Mouse (Mus musculus): Measurements from ENCODE around the gene Tex261. TPM values are rescaled to one million over a fixed set of nuclear protein-coding genes. Genes with fewer than 3 reads are reported as not detected.
A peak's percentile ranks its signal among the peaks of the same experiment; 100 is the strongest.
"Not testable (repeated sequence)": the region's sequence is repeated elsewhere in the genome, so short reads cannot be mapped to it uniquely, and the experiment has no call there.

Tex261 gene
- polyA plus RNA-seq, 1 experiment from 2014 or later, result 74.7 TPM

GRCm38 (mm10) chr6:83796686-83797085 lies 21.1 kb upstream of the Tex261 start:
- H3K27me3 ChIP-seq (ENCODE audit: insufficient read depth, low read length), result no peaks in the 10 kb centered on the region
- no peaks in the 10 kb centered on the region for H3K9me3 ChIP-seq (ENCODE audit: low read depth, low read length)
- WGBS, result 67% methylated on average over 3 of the region's 3 CpGs
- peaks cover 22% of the 10 kb centered on the region for H3K36me3 ChIP-seq (ENCODE audit: insufficient read depth)
- H3K27ac ChIP-seq (ENCODE audit: low read depth), result no peak overlapping the region
- DNase-seq (peak; percentile 12), ATAC-seq (ENCODE audit: insufficient read depth) (no peak)
- no peak overlapping the region for H3K4me3 ChIP-seq (ENCODE audit: low read depth, low read length)
- peaks cover 7% of the 10 kb centered on the region for H3K4me1 ChIP-seq (ENCODE audit: insufficient read depth)
- H3K4me2 ChIP-seq, result no peak overlapping the region
- H3K9ac ChIP-seq, result no peak overlapping the region
- TF ChIP-seq CTCF (IDR thresholded peaks at IDR 0.05; ENCODE audit: low read depth), result no peak

GRCm38 (mm10) chr6:83795492-83795900 lies 19.9 kb upstream of the Tex261 start:
- Histone ChIP-seq H3K27me3 (ENCODE audit: insufficient read depth, low read length) (no peaks in the 10 kb centered on the region), H3K9ac (peak overlapping the region; percentile 69), H3K36me3 (ENCODE audit: insufficient read depth) (peaks cover 11% of the 10 kb centered on the region), H3K4me2 (peak overlapping the region; percentile 97), H3K27ac (ENCODE audit: low read depth) (peak overlapping the region; percentile 95), H3K4me3 (ENCODE audit: low read depth, low read length) (peak overlapping the region; percentile 72), H3K4me1 (ENCODE audit: insufficient read depth) (peaks cover 7% of the 10 kb centered on the region), H3K9me3 (ENCODE audit: low read depth, low read length) (no peaks in the 10 kb centered on the region)
- ATAC-seq (ENCODE audit: insufficient read depth), result peak; percentile 28
- no peak for TF ChIP-seq CTCF (IDR thresholded peaks at IDR 0.05; ENCODE audit: low read depth)
- peak; percentile 67 for DNase-seq
- WGBS, result 2% methylated on average over 13 of the region's 13 CpGs

- DNase-seq, result peak; percentile 96
- Histone ChIP-seq H3K4me2 (peak within 1 kb of the TSS; percentile 97), H3K27ac (ENCODE audit: low read depth) (peak within 1 kb of the TSS; percentile 95), H3K36me3 (ENCODE audit: insufficient read depth) (peaks cover 6% of the 10 kb centered on the region), H3K9ac (peak within 1 kb of the TSS; percentile 69), H3K4me3 (ENCODE audit: low read depth, low read length) (peak within 1 kb of the TSS; percentile 72), H3K4me1 (ENCODE audit: insufficient read depth) (peaks cover 7% of the 10 kb centered on the region), H3K27me3 (ENCODE audit: insufficient read depth, low read length) (no peaks in the 10 kb centered on the region), H3K9me3 (ENCODE audit: low read depth, low read length) (no peaks in the 10 kb centered on the region)
- no peak for TF ChIP-seq CTCF (IDR thresholded peaks at IDR 0.05; ENCODE audit: low read depth)
- peak; percentile 96 for ATAC-seq (ENCODE audit: insufficient read depth)
- under 1% methylated on average over 43 of the region's 43 CpGs for WGBS
Measured at GRCm38 (mm10) chr6:83794760-83795296, 19.2 kb upstream of the Tex261 start, which contains the start of gene Nagk. Nagk (plus strand) TSS chr6:83794982.

- H3K4me1 ChIP-seq (ENCODE audit: insufficient read depth), result peaks cover 7% of the 10 kb centered on the region
- H3K4me3 ChIP-seq (ENCODE audit: low read depth, low read length), result no peak overlapping the region
- H3K27me3 ChIP-seq (ENCODE audit: insufficient read depth, low read length), result no peaks in the 10 kb centered on the region
- WGBS, result 59% methylated on average over 4 of the region's 4 CpGs
- no peaks in the 10 kb centered on the region for H3K9me3 ChIP-seq (ENCODE audit: low read depth, low read length)
- DNase-seq (no peak), ATAC-seq (ENCODE audit: insufficient read depth) (no peak)
- H3K36me3 ChIP-seq (ENCODE audit: insufficient read depth), result no peaks in the 10 kb centered on the region
- H3K9ac ChIP-seq, result no peak overlapping the region
- no peak overlapping the region for H3K4me2 ChIP-seq
- no peak overlapping the region for H3K27ac ChIP-seq (ENCODE audit: low read depth)
- no peak for TF ChIP-seq CTCF (IDR thresholded peaks at IDR 0.05; ENCODE audit: low read depth)
Measured at GRCm38 (mm10) chr6:83791251-83791890, 15.8 kb upstream of the Tex261 start.

GRCm38 (mm10) chr6:83790533-83790932 lies 14.9 kb upstream of the Tex261 start:
- WGBS, result 85% methylated on average over 5 of the region's 5 CpGs
- H3K4me3 ChIP-seq (ENCODE audit: low read depth, low read length); H3K4me1 ChIP-seq (ENCODE audit: insufficient read depth); H3K4me2 ChIP-seq; ATAC-seq (ENCODE audit: insufficient read depth); DNase-seq; H3K36me3 ChIP-seq (ENCODE audit: insufficient read depth); H3K9ac ChIP-seq; H3K27ac ChIP-seq (ENCODE audit: low read depth); H3K27me3 ChIP-seq (ENCODE audit: insufficient read depth, low read length); H3K9me3 ChIP-seq (ENCODE audit: low read depth, low read length): not testable (repeated sequence)

- no peak for TF ChIP-seq CTCF (IDR thresholded peaks at IDR 0.05; ENCODE audit: low read depth)
- WGBS, result 65% methylated on average over 7 of the region's 7 CpGs
Measured at GRCm38 (mm10) chr6:83788554-83788953, 12.9 kb upstream of the Tex261 start.

GRCm38 (mm10) chr6:83786426-83786825 lies 10.8 kb upstream of the Tex261 start:
- H3K4me1 ChIP-seq (ENCODE audit: insufficient read depth), result no peaks in the 10 kb centered on the region
- WGBS, result 49% methylated on average over 3 of the region's 3 CpGs
- TF ChIP-seq CTCF (IDR thresholded peaks at IDR 0.05; ENCODE audit: low read depth), result no peak
- H3K36me3 ChIP-seq (ENCODE audit: insufficient read depth), result no peaks in the 10 kb centered on the region
- H3K4me2 ChIP-seq, result no peak overlapping the region
- no peak overlapping the region for H3K4me3 ChIP-seq (ENCODE audit: low read depth, low read length)
- no peak for DNase-seq
- ATAC-seq (ENCODE audit: insufficient read depth), result no peak
- no peak overlapping the region for H3K27ac ChIP-seq (ENCODE audit: low read depth)
- no peak overlapping the region for H3K9ac ChIP-seq
- no peaks in the 10 kb centered on the region for H3K27me3 ChIP-seq (ENCODE audit: insufficient read depth, low read length)
- no peaks in the 10 kb centered on the region for H3K9me3 ChIP-seq (ENCODE audit: low read depth, low read length)

More at GRCm38 (mm10) chr6:83788554-83788953, 12.9 kb upstream of the Tex261 start:
- ATAC-seq (ENCODE audit: insufficient read depth), result no peak
- H3K27me3 ChIP-seq (ENCODE audit: insufficient read depth, low read length), result no peaks in the 10 kb centered on the region
- no peak overlapping the region for H3K4me2 ChIP-seq
- no peaks in the 10 kb centered on the region for H3K4me1 ChIP-seq (ENCODE audit: insufficient read depth)
- DNase-seq, result no peak
- H3K9ac ChIP-seq, result no peak overlapping the region
- H3K27ac ChIP-seq (ENCODE audit: low read depth), result no peak overlapping the region
- H3K4me3 ChIP-seq (ENCODE audit: low read depth, low read length), result no peak overlapping the region
- H3K36me3 ChIP-seq (ENCODE audit: insufficient read depth), result no peaks in the 10 kb centered on the region
- H3K9me3 ChIP-seq (ENCODE audit: low read depth, low read length), result no peaks in the 10 kb centered on the region

Measured in lung, embryonic 14.5 days (tissue).